ENCODE assay signal across 9 mouse cellular contexts in the genomic region with DNA sequence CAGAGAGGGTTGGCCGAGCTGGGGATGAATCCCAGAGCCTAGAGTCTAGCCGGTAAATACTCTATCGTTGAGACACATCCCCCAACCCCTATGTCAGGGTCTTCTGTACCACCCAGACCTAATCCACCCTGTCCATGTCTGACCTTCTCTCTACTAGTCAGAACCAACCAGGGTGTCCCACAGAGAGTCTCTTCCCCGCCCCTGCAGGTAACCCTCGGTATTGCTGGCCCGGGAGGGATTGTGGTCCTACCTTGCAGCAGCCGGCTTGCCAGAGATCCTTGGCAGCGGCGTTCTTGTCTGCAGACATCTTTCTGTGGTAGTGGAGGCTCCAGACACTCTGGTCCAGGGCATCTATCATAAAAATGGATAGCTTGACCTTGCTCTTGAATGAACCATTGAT. TPM values are rescaled to one million over a fixed set of nuclear protein-coding genes. Genes with fewer than 3 reads are reported as not detected.
A peak's percentile ranks its signal among the peaks of the same experiment; 100 is the strongest.
DNase-seq lines count a peak whose midpoint lies in the region; ATAC-seq and TF ChIP-seq lines count a peak whose summit lies in the region.
"Had no signal": no experiment of that assay in that cellular context is flagged by ENCODE, and none has a peak within 500 bp of the region (broad histone marks: within the 10 kb centered on the region; RNA-seq: fewer than 3 reads in every experiment).

No protein-coding gene starts in this region.

- TF ChIP-seq RAD21 in MEL (IDR thresholded peaks at IDR 0.05; ENCODE audit: low read depth, low read length), result no peak

- H3K27me3 ChIP-seq in MEL (ENCODE audit: control insufficient read depth in 1 of 2, insufficient read depth in 2 of 2, low read length in 2 of 2), result peaks cover 0 to 3% of the 10 kb centered on the region in 2 experiments; a peak in 3 of 4 replicates
- H3K27me3 ChIP-seq in heart, embryonic 14.5 days (ENCODE audit: control insufficient read depth, insufficient read depth, low read length), result peaks cover 26% of the 10 kb centered on the region
- H3K27me3 ChIP-seq in kidney, postnatal 0 days (ENCODE audit: insufficient read depth, low read length), result no peaks in the 10 kb centered on the region
- no peaks in the 10 kb centered on the region for H3K27me3 ChIP-seq in splenic B cell, adult 2 months (ENCODE audit: control insufficient read depth, insufficient read depth, low read length, poor library complexity, severe bottlenecking)
- H3K27me3 ChIP-seq: Patski had no signal

- no peak for TF ChIP-seq POLR2A in MEL (IDR thresholded peaks at IDR 0.05; ENCODE audit: control insufficient read depth in 1 of 2, insufficient read depth in 1 of 2, low read depth in 1 of 2, low read length in 2 of 2, poor library complexity in 1 of 2)

- 14% methylated on average over 9 of the region's 9 CpGs for WGBS in heart, embryonic 14.5 days
- 9% methylated on average over 9 of the region's 9 CpGs for WGBS in kidney, postnatal 0 days

- peak; percentile 47 to 65 for DNase-seq in cerebellum, postnatal 36 days
- DNase-seq in MEL (ENCODE audit: low read depth, low spot score), result no peak
- peak; percentile 79 for DNase-seq in kidney, postnatal 0 days (ENCODE audit: low spot score)
- peak; percentile 73 for DNase-seq in splenic B cell, adult 2 months (ENCODE audit: low read depth, low spot score)
- no peak for DNase-seq in frontal cortex, postnatal 14 days (ENCODE audit: low spot score in 2 of 2)

- peaks cover 0 to 7% of the 10 kb centered on the region in 2 experiments; a peak in 2 of 4 replicates for H3K36me3 ChIP-seq in MEL (ENCODE audit: control insufficient read depth in 1 of 2, insufficient read depth in 2 of 2, low read length in 2 of 2)
- H3K36me3 ChIP-seq in heart, embryonic 14.5 days (ENCODE audit: control insufficient read depth, insufficient read depth, low read length), result no peaks in the 10 kb centered on the region
- no peaks in the 10 kb centered on the region for H3K36me3 ChIP-seq in kidney, postnatal 0 days (ENCODE audit: insufficient read depth, low read length)
- H3K36me3 ChIP-seq in splenic B cell, adult 2 months (ENCODE audit: control insufficient read depth, insufficient read depth, low read length, poor library complexity, severe bottlenecking), result no peaks in the 10 kb centered on the region

- ATAC-seq in cerebellum, adult (ENCODE audit: insufficient number of reproducible peaks, low FRiP score, low TSS enrichment), result no peak
- ATAC-seq in heart, embryonic 14.5 days (ENCODE audit: insufficient number of reproducible peaks, insufficient read depth, low FRiP score, low read depth), result no peak
- 0 out of 2 replicates have a peak, but pooled peaks have one; percentile 53 for ATAC-seq in kidney, postnatal 0 days (replicated peaks; ENCODE audit: low FRiP score, low read depth)
- peak; percentile 56; the same call in 1 of the 2 replicates for ATAC-seq in megakaryocyte, adult 5-6 weeks (ENCODE audit: poor library complexity, severe bottlenecking)
- ATAC-seq: Patski had no signal

- H3K4me3 ChIP-seq in MEL (ENCODE audit: control insufficient read depth in 1 of 2, insufficient read depth in 1 of 2, low read depth in 2 of 2, low read length in 2 of 2), result no peak overlapping the region
- H3K4me3 ChIP-seq in heart, embryonic 14.5 days (ENCODE audit: control insufficient read depth in 1 of 2, insufficient read depth in 1 of 2, low read depth in 1 of 2, low read length in 2 of 2), result peak overlapping the region in 1 of 2 experiments; percentile 29; a peak in 2 of 4 replicates
- peak overlapping the region; percentile 7 for H3K4me3 ChIP-seq in kidney, postnatal 0 days (replicated peaks; ENCODE audit: low read depth, low read length)

- peak overlapping the region; percentile 60 for H3K4me2 ChIP-seq in heart, embryonic 14.5 days (ENCODE audit: low read length)
- peak overlapping the region; percentile 54 for H3K4me2 ChIP-seq in kidney, postnatal 0 days (ENCODE audit: low read length)

- peak; percentile 2 to 22 (median 13); a peak in 2 of 6 replicates for TF ChIP-seq CTCF in MEL (IDR thresholded peaks at IDR 0.05 in 2 of 3, conservative IDR thresholded peaks at IDR 0.05 in 1 of 3; ENCODE audit: control insufficient read depth in 1 of 3, insufficient read depth in 1 of 3, low read depth in 2 of 3, low read length in 3 of 3, poor library complexity in 1 of 3, severe bottlenecking in 1 of 3)
- peak; percentile 68 for TF ChIP-seq CTCF in kidney, postnatal 0 days (IDR thresholded peaks at IDR 0.05; ENCODE audit: low read depth)

- no peaks in the 10 kb centered on the region for H3K79me2 ChIP-seq in MEL (ENCODE audit: control insufficient read depth, insufficient read depth, low read length, poor library complexity)

- no peaks in the 10 kb centered on the region for H3K9me3 ChIP-seq in MEL (replicated peaks; ENCODE audit: insufficient read depth, low read length)
- H3K9me3 ChIP-seq in heart, embryonic 14.5 days (ENCODE audit: control insufficient read depth, low read length), result peaks cover 5% of the 10 kb centered on the region
- H3K9me3 ChIP-seq in kidney, postnatal 0 days (replicated peaks; ENCODE audit: low read length), result no peaks in the 10 kb centered on the region

- no peak for TF ChIP-seq EP300 in MEL (IDR thresholded peaks at IDR 0.05; ENCODE audit: low read depth in 1 of 2, low read length in 2 of 2)

- peaks cover 0 to 9% of the 10 kb centered on the region in 2 experiments; a peak in 3 of 4 replicates for H3K4me1 ChIP-seq in MEL (ENCODE audit: control insufficient read depth in 1 of 2, insufficient read depth in 2 of 2, low read length in 2 of 2)
- H3K4me1 ChIP-seq in heart, embryonic 14.5 days (ENCODE audit: control insufficient read depth in 2 of 2, insufficient read depth in 2 of 2, low read length in 2 of 2), result peaks cover 4 to 9% of the 10 kb centered on the region in 2 experiments; a peak in 3 of 4 replicates
- peaks cover 9% of the 10 kb centered on the region for H3K4me1 ChIP-seq in kidney, postnatal 0 days (replicated peaks; ENCODE audit: insufficient read depth, low read length)

- H3K27ac ChIP-seq in MEL (ENCODE audit: control insufficient read depth, low read depth, low read length), result no peak overlapping the region
- no peak overlapping the region for H3K27ac ChIP-seq in heart, embryonic 14.5 days (replicated peaks in 1 of 2; ENCODE audit: control insufficient read depth in 1 of 2, insufficient read depth in 1 of 2, low read depth in 2 of 2, low read length in 2 of 2)
- H3K27ac ChIP-seq in kidney, postnatal 0 days, result peak overlapping the region; percentile 36; the same call in 1 of the 2 replicates

- no peak overlapping the region for H3K9ac ChIP-seq in MEL (ENCODE audit: control insufficient read depth, low read depth, low read length, poor library complexity, severe bottlenecking)
- H3K9ac ChIP-seq in heart, embryonic 14.5 days (ENCODE audit: low read length), result 0 out of 2 replicates have a peak overlapping the region, but pooled peaks have one; percentile 11
- H3K9ac ChIP-seq in kidney, postnatal 0 days (ENCODE audit: low read depth, low read length), result no peak overlapping the region

TF ChIP-seq in MEL, 35 proteins besides CTCF, POLR2A, EP300 and RAD21:
- TF ChIP-seq JUND (IDR thresholded peaks at IDR 0.05; ENCODE audit: low read depth, low read length) (no peak), MXI1 (IDR thresholded peaks at IDR 0.05; ENCODE audit: low read depth, low read length) (no peak), ETS1 (IDR thresholded peaks at IDR 0.05; ENCODE audit: low read depth, low read length) (no peak), USF2 (IDR thresholded peaks at IDR 0.05; ENCODE audit: borderline replicate concordance in 1 of 2, insufficient read depth in 1 of 2, low read depth in 1 of 2, low read length in 2 of 2) (no peak), ZC3H11A (IDR thresholded peaks at IDR 0.05; ENCODE audit: low read depth, low read length) (no peak), ZKSCAN1 (IDR thresholded peaks at IDR 0.05; ENCODE audit: low read depth, low read length) (no peak), POLR2AphosphoS2 (IDR thresholded peaks at IDR 0.05; ENCODE audit: low read length) (no peak), SIN3A (IDR thresholded peaks at IDR 0.05; ENCODE audit: low read length) (no peak), TAL1 (IDR thresholded peaks at IDR 0.05; ENCODE audit: low read length) (no peak), POLR2AphosphoS5 (IDR thresholded peaks at IDR 0.05; ENCODE audit: borderline replicate concordance, low read depth, low read length) (no peak), KAT2A (conservative IDR thresholded peaks at IDR 0.05; ENCODE audit: low read depth, low read length) (no peak), ZMIZ1 (IDR thresholded peaks at IDR 0.05; ENCODE audit: low read depth, low read length) (no peak), HCFC1 (IDR thresholded peaks at IDR 0.05; ENCODE audit: low read depth, low read length) (no peak), USF1 (IDR thresholded peaks at IDR 0.05; ENCODE audit: low read depth, low read length) (no peak), MEF2A (IDR thresholded peaks at IDR 0.05; ENCODE audit: extremely low read depth, insufficient replicate concordance, low read depth, low read length, poor library complexity, severe bottlenecking) (no peak), GATA1 (IDR thresholded peaks at IDR 0.05; ENCODE audit: low read depth, low read length) (no peak)

RNA-seq across cellular contexts. Expression of gene Cux1, which starts 13.9 kb away (rescaled TPM):
- 70.4 and 71.1 TPM in 2 replicates for total RNA-seq in MEL (2012; rRNA removed)
- polyA plus RNA-seq in MEL (2012; ENCODE audit: insufficient read depth in 1 of 2, insufficient read length in 2 of 2, low read depth in 1 of 2, low replicate concordance in 2 of 2, missing spikeins in 1 of 2), result 100 to 1,000 TPM in 1 of 2 experiments, not detected in 1; 104 TPM
- polyA plus RNA-seq in heart, embryonic 14.5 days (2014; fragmentation: Nextera tagmentation; extraction: Ambion mirVana), result 71.6 and 76.8 TPM in 2 replicates
- polyA plus RNA-seq in kidney, postnatal 0 days (2015; fragmentation: Nextera tagmentation; extraction: Ambion mirVana), result 73.4 and 84.0 TPM in 2 replicates
- total RNA-seq in megakaryocyte, adult 5-6 weeks (2015), result 74.0 and 88.0 TPM in 2 replicates
- total RNA-seq in megakaryocyte, adult 5-6 weeks (2017), result 77.4 and 95.4 TPM in 2 replicates

Comparison
In these comparisons a context has a peak if more than half of its experiments do, and no peak if none do; other contexts are left out.
1. DNase-seq: peak in cerebellum, postnatal 36 days (2 of 2), kidney, postnatal 0 days (single experiment) and splenic B cell, adult 2 months (single experiment); none in MEL (single experiment) and frontal cortex, postnatal 14 days (0 of 2).
2. ATAC-seq: peak in kidney, postnatal 0 days (single experiment) and megakaryocyte, adult 5-6 weeks (single experiment); none in cerebellum, adult (single experiment) and heart, embryonic 14.5 days (single experiment).